Mouse (Mus musculus): ENCODE data around the gene Synpo2.
"Not testable (repeated sequence)": the region's sequence is repeated elsewhere in the genome, so short reads cannot be mapped to it uniquely, and the experiment has no call there.

Gene Synpo2

DNA sequence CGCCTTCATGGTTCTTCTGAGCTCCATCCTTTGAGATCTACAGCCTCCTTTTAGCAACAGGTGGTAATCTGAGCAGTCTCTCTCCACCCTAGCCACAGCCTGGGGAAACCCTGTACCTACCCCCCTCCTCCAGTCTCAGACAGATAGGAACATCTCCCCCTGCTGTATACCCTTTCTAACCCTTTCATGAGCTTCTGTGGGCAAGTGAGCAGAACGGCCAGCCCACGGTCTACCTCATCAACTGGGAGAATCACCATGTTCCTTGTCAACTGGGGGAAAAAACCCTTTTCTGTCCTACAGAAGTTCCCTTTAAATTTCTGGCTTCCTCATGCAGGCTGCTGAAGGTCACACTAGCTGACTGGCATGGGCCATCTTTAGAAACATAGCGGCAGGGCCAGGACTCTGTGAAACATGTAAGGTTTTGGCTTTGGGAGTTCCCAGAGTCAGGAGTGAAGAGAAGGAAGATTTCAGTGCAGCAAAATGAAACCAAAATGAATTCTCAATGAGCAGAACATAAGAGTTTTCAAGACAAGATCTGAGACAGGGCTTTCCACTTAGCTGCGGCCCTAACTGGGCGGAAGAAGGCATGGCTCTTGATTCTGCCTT is 104.7 kb downstream of the Synpo2 start:
- no peak for DNase-seq (ENCODE audit: low spot score in 2 of 2)

DNA sequence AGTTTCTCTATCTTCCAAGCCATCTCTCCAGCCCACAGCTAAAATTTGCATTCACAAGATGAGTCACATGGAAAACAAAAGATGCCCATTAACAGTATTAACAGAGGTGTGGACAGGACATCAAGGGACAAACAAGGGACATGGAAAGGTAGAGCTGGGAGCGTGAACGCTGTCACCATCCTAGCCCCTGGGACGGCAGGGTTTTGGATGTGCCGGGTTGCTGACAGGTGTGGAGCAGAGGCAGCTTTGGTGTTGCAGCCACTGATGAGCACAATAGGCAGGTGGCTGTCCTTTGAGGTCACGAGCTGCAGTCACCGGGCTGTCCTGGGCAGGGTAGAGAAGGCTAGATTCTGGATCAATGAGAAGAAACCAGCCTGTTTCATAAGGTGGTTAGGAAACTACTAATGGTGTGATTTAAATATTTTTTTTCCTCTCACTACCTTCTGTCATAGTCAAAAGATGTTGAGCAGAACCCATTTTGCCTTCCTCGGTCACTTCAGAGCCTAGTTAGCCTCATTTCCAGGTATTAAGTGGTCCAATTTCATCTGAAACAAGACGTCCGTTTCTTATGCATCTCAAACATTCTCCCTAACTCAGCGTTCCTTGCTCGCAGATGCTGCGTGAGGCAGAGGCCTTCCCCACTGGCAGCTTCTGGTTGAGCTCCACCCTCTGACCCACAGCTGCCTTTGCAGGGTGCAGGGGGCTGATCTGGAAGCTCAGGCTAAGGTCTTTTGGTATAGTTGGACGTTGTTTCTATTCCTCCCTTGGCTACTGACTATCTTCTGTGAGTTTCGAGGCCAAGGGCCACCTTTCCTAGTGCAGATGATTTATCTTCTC is 105.4 kb downstream of the Synpo2 start:
- no peak for DNase-seq (ENCODE audit: low spot score in 2 of 2)

DNA sequence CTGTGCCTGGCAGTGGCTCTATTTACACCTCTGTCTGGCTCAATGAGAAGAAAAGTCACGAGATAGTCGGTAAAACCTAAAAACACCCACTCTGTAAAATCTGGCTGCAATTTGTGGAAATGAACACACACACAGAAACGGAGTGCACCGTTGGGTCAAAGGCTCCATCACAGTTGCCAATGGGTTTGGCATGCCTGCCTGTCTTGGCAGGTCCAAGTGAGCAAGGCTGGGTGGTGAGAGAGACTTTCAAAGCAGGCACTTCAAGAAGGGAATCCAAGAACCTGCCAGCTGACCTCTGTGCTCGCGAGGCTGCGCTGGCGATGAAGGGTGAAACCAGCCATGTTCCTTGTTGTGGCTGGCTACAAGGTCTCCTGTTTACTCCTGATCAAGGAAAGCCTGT is 107.2 kb downstream of the Synpo2 start:
- no peak for DNase-seq (ENCODE audit: low spot score in 2 of 2)

DNA sequence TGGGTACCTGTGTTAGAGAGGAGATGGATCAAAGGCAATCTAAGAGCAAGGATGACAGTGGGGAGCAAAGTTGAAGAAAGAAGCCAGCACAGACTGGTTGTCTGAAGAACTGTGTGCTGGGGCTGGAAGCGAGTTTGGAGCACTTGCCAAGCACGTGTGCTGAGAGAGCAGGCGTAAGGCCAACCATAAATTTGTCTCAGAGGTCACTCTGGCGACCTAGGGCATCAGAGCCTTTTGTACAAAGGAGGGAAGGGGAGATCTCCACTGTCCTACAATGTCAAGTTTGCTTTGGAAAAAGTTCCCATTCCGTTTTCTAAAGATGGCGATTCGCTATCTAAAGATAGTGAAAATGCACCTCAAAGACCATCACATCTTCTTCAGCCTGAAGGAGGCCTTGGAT is 107.9 kb downstream of the Synpo2 start:
- DNase-seq (ENCODE audit: low spot score in 2 of 2), result no peak

DNA sequence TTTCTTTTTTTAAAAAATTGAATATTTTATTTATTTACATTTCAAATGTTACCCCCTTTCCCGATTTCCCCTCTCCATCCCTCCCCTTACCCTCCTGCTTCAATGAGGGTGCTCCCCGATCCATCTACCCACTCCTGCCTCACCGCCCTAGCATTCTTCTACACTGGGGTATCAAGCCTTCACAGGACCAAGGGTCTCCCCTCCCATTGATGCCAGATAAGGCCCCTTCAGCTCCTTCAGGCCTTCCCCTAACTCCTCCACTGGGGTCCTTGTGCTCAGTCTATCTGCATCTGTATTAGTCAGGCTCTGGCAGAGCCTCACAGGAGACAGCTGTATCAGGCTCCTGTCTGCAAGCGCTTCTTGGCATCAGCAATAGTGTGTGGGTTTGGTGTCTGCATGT is 109.2 kb downstream of the Synpo2 start:
- not testable (repeated sequence) for DNase-seq (ENCODE audit: low spot score in 2 of 2)

DNA sequence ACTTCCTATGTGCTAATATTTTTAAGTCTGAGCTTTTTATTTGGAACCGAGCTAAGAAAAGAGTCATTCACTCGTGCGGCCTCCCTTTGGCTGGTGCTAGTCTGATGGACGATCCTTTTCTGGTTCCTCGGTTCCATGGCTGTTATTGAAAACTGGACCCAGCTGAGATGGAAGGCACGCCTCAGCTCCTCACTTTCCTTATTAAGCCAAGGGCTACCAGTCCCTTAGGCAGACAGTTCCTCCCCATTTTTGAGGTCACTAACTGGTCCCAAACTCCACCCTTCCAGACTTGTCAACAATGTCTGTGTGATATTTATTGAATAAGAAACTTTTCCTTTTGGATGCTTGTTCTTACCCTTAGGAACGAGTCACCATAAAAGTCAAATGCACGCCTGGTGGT is 112.1 kb downstream of the Synpo2 start:
- DNase-seq (ENCODE audit: low spot score in 2 of 2), result no peak

DNA sequence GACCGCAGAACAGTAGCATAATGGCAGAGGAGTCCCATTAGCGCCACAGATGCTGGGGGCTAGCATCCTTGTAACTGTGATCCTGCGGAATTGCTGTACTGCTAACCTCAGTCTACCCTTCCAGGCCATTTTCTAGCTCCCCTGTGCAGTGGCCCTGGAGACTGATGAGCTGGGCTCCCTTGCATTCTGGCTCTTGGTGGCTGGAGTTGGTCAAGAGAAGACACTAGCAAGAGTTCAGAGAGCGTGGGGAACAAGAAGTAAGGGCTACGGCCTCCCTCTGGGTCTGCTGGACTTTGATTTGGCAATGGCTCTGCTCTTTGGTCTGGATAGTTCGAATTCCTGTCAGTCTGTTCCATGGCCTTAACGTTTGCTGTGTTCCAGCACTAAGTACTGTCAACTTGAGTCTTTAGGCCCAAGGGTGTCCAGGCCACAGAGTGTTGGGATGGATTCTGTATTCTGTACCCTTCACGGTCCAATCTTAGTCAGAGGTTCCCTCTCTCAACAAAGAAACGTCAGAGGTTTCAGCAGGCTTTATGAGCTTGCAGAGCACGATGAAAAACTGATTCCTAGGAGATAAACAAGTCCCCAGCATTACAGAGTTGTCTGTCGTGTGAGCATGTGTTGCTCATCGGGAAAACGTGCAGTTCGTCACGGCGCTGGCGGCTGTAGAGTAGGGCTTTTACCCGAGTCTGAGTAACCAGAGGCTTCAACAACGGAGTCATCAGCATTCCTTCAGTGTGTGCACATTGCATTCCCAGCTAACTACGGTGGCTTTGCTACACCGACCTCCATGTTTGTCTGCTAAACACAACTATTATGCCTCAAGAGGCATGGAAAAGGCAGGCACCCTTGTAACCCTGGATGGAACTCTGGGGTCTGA is 113.6 kb downstream of the Synpo2 start:
- no peak for DNase-seq (ENCODE audit: low spot score in 2 of 2)

DNA sequence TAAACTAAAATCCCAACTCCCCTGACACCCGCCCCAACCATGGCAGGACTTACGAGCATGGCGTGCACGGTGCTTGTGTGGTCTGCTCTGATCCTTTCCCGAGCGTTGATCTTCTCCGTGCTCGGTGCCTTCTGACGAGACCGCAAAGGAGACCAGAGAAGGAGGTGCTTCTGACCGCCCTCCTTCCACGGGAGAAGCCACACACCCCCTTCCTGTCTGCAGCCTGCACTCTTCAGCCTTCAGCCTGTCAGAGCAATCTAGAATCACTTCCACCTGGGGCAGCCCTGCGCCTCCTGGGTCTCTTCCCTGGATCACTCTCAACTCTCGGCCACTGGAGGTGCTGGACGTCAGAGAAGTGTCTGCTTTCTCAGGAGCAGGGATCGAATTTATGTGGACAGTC is 119.0 kb downstream of the Synpo2 start:
- no peak for DNase-seq (ENCODE audit: low spot score in 2 of 2)

DNA sequence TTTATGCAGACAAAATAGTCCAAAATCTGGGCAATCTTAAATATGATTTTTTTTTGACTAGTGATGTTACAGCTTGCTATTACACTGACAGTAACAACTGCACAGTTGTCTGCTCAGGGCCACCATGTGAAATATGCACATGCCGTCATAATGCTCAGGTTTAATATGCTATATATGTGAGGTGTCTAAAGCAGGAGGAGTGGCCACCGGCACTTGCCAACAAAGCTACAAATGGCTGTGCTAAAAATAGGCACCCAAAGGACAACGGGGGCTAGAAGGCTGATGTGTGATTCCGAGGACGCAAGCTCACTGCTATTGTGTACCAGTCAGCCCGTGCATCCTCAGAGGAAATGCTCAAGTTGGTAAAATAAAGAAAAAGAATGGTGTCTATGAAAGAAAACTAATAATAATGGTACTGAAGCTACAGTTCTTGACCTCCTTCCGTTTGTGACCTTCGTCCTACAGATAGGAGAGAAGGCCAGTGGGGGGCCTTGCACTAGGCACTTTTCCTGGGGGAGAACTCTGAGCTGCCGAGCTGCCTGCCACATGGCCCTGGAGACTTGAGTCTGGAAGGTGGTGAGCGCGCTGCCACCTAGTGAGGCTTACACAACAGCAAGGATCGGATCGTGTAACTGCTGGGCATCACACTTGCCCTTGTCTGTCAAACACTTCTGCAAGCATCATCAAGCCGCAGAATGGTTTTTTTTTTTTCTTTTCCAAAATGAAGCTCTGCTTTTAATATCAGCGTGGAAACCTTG is 120.0 kb downstream of the Synpo2 start:
- DNase-seq (ENCODE audit: low spot score in 2 of 2), result no peak

DNA sequence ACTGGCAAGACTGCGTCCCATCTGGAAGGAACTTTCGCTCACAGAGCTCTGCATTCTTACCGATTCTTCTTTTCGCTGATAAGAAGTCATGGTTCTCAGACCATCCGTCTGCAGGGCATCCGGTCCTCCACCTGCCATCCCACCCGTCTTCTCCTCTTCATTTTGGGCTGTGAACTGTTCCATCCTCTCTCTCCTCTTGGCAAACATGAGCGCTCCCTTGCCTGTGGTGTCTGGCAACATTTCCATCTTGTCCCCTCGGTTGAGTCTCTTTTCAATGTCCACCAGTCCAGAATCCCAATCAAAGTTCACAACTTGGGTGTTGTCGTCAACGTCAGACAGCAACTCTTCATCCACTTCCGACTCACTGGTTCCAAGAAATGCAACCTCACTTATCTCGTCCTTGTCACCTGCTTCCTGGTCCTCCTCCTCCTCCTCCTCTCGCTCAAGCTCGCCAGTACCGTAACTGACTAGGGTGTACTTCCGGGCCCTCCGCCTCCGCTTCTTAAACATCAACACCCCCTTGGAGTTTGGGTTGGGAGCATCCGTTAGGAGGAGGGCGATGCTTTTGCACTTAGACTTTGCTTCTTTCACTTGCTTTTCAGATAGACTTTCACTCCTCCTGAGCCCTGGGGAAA is 121.8 kb downstream of the Synpo2 start:
- DNase-seq (ENCODE audit: low spot score in 2 of 2), result no peak

DNA sequence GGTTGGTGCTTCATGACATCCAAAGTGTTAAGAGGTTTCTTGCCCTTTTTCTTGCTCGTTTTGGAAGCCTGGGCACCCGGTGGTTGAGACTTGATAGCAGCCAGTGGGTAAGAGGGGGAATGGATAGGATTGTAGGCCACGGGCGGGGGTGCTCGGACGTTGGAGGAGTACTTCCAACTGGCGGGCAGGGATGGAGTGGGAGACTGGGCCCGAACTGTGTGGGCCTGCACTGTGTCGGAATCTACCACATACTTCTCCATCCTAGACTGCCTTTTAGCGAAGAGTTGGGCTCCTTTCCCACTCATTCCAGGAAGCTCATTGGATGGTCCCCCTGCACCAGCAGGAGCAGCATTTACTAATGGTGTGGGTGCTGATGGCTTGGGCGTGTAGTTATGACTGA is 123.2 kb downstream of the Synpo2 start:
- no peak for DNase-seq (ENCODE audit: low spot score in 2 of 2)

DNA sequence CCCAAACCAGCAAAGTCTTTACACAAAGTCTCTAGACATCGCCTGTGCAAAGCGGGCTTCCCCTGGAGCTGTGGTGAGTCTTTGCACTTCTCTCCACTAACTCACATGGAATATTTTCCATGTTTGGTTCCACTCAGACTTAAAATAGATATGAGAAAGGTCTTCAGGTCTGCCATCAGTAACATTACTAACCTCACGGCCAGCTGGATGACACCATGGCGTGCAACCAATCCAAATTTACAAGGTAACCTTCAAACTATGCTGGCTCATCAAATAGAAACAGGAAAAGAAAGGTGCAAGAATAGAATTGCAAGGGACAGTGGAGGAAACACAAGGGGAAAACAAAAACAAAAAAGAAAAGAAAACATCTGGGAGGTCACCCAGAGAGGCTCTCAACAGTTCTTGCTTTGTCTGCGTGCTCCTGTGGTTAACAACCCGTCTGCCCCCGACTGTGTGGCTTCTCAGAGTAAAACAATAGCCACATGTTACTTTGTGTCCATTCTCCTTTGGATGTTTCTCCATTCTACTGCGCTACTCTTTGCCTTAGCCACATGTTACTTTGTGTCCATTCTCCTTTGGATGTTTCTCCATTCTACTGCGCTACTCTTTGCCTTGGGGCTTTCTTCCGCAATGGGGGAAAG is 124.8 kb downstream of the Synpo2 start:
- DNase-seq (ENCODE audit: low spot score in 2 of 2), result no peak

DNA sequence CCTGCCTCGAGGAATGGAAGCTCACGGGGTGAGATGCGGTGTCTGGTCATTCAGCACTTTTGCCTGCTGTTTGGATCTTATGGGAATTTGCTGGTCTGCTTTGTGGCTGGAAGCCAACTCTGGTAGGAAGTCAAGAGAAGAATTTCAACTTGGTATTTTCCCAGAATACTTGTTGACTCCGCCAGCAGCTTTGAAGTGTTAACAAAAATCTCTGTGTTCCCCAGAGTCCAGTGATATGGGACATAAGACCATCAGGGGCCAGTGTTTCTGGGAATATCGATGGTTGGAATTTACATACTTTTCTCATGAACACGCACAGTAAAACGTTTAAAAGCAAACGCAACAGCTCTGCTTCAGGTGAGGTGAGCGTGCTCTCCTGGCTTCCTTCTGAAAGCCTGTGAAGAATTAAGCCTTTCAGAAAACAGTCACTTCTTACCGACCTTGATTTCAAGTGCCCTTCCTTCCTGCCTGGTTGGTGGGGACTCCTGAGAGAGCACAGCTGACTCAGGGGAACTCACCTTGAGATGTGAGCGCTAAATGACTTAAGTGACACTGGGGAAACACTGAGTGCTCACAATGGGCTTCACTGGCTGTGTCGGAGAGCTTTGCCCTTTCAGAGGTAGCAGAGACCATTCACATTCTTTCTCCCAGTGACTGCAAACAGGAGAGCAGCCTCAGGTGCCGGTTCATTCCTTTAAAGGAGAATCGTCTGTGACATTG is 128.0 kb downstream of the Synpo2 start:
- DNase-seq (ENCODE audit: low spot score in 2 of 2), result no peak

DNA sequence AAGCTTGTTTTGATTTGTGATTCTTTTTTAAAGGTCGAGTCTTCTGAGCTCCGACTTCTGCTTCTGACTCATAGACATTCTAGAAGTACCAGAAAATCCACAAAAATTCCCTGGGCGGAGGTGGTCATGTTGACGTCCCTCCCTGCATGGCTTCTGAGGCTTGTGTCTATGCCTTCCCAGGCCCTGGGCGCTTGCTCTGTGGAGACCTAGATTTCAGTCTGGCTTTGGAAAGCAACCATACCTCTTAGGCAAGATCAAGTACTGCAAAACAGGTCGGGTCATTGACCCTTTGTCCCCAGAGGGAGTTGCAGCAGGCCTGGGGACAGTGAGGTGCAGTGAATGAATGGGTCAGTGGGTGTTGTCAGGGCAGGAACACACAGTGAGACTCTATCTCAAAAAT is 131.6 kb downstream of the Synpo2 start:
- DNase-seq (ENCODE audit: low spot score in 2 of 2), result no peak

DNA sequence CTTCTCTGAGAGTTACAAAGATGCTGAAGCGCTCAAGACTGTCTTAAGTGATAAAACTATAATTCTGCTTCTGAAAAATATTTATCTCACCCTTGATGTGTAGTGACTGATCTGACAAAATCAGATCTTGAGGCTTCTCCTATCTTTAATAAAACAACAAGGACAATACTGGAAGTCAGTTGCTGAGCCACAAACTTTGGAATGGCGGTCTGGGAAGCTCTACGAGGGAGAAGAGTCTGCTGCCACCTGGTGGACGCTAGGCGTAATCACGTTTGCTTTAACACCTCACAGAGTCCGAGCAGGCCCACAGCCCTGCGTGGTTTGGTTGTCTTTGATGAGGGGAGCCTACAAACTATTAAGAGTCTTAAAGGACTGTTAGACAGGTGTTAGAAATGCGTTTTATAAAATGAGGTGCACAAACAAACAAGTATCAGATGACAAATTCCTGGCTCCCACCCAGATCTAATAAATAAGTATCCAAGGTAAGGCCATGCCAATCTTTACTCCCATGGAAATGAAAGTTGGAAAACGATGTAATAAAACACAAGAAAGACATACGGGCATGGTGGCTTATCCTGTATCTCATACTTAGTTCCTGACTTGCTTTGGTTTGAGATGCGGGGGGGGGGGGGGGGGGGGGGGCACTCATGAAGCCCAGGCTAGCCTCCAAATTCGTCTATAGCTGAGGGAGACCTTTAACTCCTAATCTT is 132.6 kb downstream of the Synpo2 start:
- DNase-seq (ENCODE audit: low spot score in 2 of 2), result peak in 1 of 2 experiments; percentile 22

DNA sequence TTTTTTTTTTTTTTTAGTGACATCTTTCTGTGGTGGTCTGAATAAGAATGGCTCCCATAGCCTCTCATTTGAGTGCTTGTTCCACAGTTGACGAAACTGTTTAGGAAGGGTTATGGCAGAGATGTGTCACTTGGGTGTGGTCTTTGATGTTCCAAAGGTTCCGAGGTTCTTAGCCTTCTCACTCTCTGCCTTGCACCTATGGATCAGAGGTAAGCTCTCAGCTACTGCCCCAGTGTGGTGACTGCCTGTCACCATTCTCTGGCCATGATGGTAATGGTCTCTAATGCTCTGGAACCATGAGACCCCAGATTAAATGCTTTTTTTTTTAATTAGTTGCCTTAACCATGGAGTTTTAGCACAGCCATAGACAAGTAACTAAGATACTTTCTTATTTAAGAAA is 134.2 kb downstream of the Synpo2 start:
- no peak for DNase-seq (ENCODE audit: low spot score in 2 of 2)

DNA sequence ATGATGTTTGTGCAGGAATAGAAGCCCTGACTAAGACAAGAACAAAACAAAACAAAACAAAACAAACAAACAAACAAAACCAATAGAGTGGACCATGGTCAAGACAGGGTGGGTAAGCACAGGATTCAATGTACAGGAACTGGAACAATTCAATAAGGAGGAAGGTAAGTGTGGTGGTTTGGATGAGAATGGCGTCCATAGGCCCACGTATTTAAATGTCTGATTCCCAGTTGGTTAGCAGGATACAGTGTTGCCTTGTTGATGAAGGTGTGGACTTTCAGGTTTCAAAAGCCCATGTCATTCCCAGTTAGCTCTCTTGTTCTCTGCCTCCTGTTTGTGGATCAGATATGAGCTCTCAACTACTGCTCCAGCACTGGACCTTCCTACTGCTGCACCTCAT is 140.8 kb downstream of the Synpo2 start:
- DNase-seq (ENCODE audit: low spot score in 2 of 2), result no peak

DNA sequence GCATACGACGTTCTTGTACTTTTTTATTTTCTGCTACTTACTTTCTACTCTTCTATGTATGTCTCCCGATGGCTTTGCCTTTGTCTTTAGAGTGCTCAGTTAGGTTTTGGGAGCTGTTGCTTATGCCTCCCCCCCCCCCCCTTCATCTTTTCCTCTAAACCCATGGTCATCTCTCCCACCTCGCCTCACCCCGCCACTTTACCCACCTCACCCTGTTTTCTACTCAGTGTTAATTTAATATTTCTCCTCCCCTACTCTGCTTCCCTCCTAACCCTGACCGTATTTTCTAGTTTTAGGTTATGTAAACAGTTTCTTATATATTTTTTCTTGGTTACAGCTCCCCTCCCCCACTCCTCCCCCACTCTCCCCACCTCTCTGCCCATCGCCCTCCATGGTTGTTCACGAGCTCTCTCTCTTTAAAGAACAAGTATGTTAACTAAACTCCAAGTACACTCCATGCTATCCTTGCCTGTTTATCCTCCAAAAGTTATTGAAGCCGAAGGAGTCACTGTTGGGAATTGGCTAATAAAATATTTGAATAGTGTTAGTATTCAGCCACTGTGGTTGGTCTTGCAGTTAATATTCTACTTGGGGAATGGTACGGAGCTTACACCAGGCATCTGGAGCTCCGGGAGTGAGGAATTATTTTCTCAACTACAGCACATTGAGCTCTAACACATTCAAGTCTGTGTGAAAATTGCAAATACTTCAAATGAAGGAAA is 142.1 kb downstream of the Synpo2 start:
- no peak for DNase-seq (ENCODE audit: low spot score in 2 of 2)
